Mouse (Mus musculus) cerebellum, adult 11 months (tissue): ENCODE measurements around the gene C1qtnf7.

ENCODE experiments used
- DNase-seq: peaks from one replicate; pipeline ENCODE4 v3.0.0; 2022

The C1qtnf7 gene

DNA sequence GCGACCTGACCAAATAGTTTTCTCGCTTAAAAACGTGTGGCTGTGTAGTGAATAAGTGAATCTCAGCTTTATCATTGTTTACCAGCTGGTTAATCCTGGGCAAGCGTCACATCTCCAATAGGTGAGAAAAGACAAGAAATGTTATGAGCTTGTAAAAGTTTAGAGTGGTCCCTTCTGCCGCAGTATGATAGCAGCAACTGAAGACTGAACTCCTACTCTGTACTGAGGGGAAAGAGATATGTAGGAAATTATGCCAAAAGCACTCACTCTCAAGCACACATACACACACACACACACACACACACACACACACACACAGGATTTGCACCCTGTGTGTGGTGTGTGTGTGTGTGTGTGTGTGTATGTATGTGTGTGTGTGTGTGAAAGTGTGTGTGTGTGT is 26.2 kb downstream of the C1qtnf7 start:
- DNase-seq = no peak

DNA sequence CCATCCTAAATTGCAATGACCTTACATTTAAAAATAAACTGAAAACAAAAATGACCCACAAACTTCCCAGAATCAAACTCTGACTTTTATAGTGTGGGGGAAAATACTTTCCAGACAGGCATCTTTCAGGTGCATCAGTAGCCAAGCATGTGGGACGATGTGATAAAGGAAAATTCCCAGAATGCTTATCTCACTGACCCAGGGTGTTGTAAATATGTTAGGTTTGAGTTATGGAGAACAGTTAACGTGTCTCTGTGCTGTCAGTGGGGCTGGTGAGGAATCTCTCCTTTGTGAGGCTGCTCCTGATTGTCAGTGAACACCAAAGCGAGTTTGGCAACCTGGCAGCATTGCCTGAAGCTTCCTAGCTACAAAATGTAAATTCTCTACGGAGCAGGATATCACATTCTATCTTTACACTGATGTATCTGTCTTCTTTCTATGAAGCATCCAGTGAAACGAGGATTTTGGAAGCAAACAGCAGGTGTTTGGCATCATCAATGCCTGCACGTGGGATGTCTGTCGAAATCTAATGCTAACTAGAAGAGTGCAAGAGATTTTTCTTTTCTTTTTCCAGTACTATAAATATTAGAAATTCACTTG is 27.0 kb downstream of the C1qtnf7 start:
- no peak for DNase-seq

DNA sequence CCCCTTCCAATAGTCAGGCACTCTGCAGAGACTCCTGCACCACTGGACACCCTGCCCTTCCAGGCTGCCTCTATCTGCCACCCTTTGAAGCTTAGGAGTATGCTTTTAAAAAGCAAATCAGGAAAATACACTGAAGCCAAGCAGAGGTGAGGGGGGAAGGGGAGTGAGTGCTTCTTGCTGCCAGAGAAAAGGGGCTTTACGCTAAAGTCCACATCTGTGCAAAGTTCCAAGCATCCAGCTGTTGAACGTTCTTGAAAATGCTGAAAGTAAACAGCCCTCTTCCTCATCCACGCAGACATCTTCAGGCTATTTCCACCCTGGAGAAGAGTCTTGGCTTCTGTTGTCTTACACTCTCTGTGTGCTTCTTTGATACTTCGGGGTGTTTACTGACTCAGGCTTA is 34.6 kb downstream of the C1qtnf7 start:
- DNase-seq = no peak

DNA sequence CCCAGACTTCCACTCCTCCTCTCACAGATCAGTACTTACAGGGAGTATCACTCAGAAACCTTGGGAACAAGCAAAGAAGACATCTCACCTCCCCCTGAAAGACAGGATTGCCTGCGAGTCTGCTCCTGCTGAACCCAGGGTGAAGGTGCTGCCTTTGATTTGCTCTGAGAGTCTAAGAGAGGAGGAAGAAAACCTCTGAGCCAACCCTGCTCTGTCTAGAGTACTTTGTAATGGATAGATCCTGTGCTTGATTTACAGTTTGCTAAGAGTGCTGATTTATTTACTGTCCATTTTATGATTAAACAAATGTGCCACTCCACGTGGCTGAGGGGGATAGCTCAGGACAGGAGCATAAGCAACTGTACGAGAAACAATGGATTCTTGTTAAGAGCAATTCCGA is 35.1 kb downstream of the C1qtnf7 start:
- DNase-seq = no peak

DNA sequence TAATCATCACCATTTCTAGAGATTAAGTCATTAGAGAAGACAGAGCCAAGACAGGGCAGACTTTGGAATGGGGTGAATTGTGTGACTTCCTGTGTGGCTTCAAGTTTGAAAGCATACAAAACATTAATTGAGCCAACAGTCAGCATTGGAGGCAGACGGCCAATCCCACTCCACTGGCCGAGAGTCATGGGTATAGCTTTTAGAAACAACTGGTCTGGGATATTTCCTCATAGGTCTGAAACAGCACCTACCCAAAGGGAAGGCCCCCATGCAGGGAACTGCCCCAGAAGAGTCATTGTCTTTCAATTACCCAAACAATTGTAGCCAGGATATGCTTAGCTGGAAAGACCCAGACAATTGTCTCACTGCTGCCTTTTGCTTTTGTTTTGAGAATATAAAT is 39.5 kb downstream of the C1qtnf7 start:
- no peak for DNase-seq

DNA sequence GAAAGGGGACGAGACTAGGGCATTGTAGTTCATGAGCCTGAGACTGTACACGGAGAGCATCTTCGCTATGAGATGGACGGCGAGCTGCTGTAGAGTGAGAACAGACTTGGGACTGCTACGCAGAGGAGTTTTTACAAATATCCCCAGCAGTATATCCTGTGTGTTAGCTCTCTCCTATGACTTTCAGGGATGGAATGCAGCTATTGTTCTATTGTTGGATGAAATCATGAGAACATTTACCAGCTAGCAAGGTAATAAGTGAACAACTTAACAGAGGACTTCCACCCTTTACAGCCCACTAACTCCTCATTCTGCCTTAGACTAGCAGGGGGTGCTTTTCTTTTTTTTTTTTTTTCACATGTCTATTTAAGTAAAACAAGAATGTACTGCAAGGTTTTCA is 40.1 kb downstream of the C1qtnf7 start:
- no peak for DNase-seq

DNA sequence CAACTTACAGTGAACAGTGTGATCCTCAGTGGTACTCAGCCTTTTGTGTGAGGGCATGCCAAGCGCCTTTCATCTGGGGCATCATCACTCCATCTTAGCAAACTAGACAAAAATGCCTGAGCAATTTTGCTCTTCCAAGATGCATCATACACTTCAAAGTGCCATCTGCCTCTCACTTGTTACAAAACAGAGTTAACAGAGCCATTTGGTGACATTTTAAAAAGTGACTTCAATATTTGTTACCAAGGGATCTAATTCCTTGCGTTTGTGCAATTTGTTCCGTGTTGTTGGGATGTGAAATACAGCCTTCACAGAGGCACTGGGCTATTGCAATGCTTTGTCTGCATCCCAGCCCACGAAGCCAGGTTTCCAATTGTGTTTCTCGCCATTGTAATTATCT is 42.1 kb downstream of the C1qtnf7 start:
- DNase-seq = no peak

DNA sequence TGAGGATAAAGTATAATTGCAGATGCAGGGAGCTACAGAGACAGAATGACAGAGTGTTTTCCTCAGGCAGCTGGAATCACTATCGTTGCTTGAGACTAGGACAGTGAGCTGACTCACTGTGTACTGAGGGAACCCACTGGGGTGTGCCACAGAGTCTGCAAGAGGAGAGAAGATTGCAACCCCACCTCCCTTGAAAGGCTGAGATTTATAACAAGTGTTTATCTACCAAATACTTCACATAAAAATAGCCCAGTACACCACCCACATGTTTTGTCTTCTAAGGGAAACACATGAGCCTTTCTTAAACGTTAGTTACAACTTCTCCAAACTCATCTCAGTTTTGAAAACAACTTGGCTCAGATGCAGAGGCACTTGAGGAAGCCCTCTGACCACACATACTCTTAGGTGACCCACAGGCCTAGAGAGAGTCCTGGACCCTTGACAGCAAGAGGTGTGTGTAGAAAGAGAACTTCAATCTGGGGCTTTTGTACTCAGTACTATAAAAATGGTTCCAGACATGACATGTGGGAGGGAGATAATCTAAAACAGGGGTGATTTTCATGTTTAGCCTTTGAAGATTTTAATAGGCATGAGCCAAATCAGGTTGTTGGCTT is 46.4 kb downstream of the C1qtnf7 start:
- no peak for DNase-seq

DNA sequence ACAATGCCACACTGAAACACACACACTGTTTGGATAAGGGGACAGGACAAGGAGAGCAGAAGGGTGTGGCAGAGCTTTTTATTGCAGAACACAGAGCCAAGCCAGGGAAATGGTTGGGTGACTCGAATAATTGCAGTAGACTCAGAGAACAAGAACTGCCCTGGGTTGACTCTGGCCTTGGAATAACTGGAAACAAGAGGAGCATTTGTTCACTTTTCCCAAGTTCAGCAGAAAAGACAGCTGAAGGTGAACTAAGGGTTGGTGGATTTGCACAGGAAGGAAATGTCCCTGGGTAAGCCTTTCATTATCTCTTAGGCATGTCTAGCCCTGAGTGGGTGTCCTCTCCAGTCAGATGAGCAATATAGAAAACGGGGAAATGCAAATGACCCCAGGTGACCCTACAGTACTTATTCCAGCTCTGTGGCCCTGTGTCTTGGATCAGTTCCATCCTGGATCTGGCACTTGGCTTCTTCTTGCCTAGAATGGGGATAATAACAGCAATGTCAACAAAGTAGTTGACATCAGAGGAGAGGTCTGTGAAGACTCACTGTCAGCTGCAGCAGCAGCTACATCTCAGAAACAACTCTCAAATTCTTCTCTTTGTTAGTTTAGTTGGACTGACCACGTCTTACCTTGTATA is 54.5 kb downstream of the C1qtnf7 start:
- DNase-seq = no peak

DNA sequence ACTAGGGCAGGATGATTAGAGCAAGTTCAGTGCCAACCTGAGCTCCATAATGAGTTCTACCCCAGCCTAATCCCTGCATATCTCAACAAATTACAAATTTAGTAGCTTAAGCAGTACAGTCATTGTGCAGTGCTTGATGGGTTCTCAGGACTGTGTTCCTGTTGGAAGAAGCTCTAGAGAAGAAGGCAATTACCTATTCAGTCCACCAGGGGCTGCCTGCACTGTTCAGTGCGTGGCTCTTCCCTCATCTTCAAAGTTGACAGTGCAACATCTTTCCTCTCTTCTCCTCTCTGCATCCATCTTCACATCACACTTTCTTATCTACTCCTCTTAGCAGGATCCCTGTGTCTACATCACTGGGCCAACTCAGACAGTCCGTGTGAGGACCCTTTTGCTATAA is 67.5 kb downstream of the C1qtnf7 start:
- no peak for DNase-seq

DNA sequence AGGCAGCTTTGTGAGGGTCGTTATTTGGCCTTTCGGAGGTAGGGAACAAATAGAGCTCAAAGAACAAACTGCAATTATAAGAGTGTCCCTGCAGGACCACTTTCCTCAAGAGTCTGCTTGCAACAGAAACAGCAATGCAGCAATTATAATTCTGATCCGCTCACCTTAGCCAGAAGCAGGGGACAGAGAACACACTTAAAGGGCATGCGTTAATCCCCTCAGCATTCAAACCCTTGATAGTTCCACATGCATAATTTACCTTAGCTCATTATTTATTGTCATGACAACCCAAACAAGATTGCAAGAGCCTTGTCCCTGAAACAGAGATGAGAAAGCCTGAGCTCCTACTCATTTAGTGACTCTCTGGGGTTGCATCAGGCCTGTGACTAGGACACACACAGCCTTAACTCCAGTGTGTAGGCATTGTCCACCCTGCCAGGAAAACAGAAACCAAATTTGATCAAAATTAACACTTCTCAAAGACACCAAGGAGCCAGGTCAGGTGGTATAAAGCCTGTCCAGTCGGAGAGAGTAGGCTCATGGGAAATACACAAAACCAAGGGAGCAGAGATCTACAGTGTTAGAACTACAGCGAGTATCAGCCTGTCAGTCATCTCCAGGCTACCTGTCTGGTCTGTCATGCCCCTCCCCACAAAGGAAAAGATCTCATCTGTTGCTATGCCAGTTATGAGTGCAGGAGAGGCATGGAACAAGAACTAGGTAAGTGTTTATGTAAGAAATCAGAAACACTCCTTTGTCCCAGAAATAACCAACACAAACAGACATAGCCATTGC is 68.2 kb downstream of the C1qtnf7 start:
- no peak for DNase-seq

DNA sequence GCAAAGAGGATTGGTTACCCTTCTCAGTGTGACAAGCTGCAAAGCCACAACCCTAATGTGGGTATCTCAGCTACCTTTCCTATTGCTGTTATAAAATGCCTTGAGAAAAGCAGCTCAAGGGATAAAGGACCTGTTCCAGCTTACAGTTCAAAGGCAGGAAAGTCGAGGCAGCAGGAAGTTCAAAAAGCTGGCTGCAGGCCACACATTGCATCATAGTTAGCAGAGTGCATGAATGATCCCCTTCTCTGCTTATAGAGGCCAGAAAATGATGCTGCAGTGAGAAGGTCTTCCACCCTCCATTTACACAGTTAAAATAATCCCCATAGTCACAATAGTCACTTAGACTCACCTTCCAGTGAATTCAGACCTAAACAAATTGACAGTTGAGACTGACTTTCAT is 69.1 kb downstream of the C1qtnf7 start:
- no peak for DNase-seq

DNA sequence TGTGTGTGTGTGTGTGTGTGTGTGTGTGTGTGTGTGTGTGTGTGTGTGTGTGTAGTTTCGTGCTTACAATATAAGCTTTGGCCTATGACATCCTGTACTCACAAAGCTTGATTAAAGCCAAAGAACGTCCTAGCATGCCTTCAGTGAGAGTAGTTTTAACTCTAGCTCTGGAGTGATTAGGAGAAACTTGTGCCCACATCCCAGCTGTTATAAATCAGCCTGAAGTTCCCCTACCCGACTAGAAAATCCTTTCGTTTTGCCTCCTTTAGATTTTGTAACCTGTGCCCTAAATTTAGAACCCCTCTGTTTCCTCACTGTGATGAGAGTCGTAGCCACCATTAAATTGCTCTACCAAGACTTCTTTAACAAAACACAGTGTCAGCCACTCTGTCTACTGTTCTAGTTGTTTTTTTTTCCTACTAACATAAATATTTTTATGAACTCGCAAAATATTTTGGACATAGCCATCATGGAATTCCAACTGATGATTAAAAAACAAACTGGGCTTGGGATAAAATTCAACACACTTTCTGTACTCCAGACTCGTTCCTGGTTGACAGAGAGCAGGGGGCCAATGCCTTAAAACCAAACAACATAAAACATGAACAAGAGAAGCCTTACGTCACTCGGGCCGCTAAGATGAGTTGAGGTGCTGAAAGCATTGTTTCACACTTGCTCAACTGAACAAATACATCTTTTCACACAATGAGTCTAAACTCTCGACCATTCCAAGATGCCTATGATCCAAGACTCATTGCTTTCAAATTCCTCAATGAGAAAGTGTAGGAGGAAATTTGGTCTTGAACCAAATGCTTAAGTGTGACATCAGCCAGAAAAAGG is 70.3 kb downstream of the C1qtnf7 start:
- no peak for DNase-seq

DNA sequence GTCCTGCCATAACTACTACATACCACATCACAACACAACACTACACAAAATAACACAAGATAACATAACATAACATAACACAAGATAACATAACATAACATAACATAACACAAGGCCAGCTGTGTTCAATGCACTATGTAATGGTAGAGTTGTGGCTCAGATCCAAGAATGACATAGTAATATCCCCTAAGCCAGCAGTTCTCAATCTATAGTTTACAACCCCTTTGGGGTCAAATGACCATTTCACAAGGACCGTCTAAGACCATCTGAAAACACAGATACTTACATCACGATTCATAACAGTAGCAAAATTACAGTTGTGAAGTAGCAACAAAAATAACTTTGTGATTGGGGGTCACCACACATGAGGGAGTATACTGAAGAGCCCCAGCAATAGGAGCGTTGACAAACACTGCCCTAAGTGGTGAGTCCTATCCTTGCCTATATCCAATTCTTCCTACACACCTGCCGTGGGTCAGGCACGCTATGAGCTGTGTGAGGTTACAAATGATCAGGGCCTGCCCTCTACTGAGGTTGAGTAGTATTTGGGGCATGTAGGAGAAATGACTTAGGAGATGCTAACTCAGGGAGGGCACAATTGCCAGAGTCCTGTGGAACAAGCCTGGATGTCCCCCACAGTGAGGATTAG is 73.6 kb downstream of the C1qtnf7 start:
- no peak for DNase-seq

DNA sequence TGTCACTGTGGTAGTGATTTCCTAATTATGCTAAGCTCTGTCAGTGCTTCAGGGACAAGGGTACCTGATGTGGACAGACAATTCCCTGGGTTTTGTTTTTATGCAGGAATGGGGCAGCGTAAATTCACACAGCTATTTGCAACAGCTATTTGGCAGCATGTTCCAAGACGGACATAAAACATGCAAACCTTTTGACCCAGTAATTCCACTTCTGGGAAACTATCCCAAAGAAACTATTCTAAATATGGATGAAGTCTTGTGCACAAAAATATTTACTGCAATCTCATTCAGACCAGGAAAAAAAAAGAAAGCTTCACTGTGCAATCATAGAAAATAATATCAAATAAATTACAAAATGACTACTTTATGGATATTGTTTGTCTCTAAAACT is 74.1 kb downstream of the C1qtnf7 start:
- no peak for DNase-seq

DNA sequence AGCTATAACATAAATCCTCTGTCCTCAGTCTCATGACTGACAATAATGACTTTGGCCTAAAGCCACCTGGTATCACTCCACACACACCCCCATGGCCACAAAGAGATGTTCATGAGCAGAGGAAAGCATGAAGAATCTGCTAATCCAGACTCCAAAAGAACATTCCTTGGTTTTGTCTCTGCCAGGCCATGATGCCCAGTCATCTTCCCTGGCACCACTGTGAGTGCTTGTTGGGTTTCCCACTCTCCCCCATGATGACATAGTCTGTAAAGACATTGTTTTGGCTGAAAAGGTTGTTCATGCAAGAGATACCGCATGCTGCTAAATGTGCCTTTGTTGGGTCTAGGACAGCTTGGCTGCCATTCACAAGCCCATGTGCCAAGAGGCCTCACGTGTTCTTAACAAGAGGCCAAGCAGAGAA is 75.0 kb downstream of the C1qtnf7 start:
- no peak for DNase-seq

DNA sequence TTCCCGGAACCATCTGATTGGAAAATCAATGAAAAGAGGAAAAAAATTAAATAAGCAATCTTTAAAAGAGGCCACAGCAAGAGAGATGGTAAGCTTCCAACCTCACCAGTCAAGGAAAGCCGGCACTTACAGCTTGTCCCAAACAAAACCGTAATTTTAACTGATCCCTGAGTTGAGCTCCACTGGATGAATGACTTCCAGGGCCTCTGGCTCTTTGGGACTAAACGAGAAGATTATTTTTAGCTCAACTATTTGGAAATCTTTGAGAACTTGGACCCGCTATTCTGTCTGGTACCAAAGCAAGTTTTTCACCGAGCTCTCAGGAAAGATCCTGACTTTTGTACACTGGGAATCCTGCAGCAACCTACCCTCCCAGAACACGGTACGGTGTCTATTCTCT is 86.3 kb downstream of the C1qtnf7 start:
- no peak for DNase-seq

DNA sequence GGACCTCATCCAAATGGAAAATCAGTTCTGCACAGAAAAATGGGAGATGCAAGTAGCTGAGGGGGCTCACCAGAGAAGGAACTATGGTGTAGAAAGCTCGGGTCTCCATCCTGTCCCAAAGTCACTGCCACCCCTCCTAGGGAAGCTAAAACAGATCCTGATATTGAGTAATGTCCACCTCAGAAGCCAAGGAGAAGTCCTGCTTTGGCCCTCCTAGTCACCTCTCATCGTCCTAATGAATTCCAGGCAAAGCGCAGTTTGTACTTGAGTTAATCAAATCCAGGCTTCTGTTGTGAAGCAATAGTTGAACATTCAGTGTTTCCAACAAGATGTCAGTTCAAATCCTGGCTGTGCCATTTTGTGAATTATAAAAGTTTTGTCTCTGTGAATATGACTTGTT is 87.2 kb downstream of the C1qtnf7 start:
- DNase-seq = no peak

DNA sequence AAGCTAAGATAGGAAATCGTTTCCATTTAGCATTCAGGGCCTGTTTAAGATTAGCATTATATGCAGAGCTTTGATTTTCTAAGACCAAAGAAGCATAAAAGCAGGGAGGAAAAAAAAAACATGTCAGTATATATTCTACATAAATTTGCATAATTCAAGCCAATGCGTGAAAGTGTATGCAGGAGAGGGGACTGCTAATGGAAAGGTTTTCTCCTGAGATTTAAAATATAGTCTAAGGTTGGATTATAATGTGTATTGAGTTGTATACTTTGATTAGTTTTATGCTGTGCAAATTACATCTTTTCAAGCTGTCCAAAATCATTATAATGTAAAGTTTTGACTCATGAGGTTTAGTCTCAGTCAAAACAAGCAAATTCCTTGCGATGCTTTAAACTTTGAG is 88.2 kb downstream of the C1qtnf7 start:
- DNase-seq = no peak

DNA sequence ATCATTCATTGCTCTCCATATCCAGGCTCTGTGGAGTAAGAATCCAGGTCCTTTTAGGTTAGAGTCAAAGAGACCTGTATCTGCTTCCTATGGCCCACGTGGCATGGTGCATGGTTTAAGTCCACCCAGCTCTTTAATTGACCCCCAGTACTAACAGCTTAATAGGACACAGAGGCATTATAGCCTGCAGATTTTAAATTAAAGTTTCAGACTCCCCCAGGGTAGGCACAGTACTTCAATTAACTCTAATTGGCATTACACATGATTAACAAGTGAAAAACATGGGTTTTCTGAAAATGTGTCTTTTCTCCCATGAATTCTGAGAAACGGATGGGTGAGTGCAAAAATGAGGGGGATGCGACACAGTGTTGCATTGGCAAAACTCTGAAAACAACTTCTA is 92.7 kb downstream of the C1qtnf7 start:
- no peak for DNase-seq

DNA sequence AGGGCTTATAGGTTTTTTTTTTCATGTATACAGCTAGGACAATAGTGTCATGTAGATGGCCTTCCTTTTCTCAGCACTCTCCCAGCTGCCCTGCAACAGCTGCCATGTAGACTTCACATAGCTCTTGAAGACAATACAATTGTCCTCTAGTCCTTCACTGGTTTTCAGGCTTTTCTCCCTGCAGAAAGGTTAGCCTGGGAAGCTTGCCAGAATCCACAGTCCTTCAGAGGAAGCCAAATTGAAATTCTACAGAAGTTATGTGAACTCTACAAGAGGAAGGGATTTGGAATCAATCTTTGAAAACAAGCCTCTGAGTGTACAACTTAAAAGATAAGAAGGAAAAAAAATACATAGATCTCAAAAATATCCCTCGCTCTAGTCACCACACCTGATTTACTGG is 94.4 kb downstream of the C1qtnf7 start:
- DNase-seq = no peak

DNA sequence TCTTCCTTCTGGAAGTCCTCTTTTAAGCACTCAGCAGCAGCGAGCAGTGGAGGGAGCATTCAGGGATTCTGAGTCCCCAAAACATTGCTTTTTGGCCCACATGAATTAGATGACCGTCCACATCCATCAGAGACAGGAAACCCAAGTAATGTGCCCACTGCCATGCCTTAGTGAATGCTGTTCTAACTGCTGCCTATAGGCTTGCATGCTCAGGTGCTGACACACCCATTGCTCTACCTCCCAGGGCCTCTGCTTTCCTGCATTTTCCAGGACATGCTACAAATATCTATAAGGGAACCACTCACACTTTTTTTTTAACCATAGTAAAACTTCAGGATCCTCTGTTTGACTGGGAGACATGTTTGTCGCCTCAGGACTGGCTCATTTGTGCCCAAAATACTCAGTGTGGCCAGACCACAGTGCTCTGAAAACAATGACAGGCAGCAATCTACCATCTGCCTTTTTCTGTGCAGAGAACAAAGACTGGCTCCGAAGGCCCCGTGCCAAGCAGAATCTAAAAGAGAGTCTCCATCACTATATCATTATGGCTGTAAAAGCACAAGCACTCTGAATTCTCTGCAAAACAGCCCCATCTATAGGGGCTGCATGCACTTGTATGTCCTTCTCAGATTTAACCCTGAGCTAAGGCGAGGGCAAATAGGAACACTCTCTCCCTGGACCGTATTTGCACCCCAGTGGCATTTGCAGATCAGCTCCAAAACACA is 106.4 kb downstream of the C1qtnf7 start:
- no peak for DNase-seq
